Mouse (Mus musculus): Measurements from ENCODE around the gene Gnb1l.

Gnb1l gene

DNA sequence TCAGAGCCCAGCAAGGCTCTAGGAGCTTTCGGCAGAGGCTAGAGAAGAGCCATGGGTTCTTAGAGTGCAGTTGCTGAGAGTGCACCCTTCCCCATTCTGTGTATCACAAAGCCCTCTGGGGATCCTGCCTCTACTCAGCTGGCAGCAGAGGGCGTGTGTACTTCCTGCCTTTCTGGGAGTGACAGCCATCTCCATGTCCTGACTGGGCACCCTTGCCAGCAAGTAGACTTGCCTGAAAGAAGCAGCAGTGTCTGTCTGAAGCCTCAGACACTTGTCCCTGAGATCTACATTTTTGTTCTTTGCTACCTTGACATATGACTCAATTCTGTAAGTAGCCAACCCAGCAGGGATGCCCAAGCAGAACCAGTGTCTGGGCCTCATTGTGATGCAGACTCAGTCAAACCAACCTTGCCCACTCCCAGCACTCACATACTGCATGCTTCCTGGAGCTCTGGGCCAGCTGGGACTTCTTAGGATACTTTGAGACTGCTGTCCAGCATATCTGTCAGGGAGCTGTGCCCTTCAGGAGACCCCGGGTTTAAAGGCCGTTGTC, 17.5 kb upstream of the Gnb1l start:
- no peak for ATAC-seq (ENCODE audit: insufficient number of reproducible peaks, low FRiP score, low TSS enrichment)

DNA sequence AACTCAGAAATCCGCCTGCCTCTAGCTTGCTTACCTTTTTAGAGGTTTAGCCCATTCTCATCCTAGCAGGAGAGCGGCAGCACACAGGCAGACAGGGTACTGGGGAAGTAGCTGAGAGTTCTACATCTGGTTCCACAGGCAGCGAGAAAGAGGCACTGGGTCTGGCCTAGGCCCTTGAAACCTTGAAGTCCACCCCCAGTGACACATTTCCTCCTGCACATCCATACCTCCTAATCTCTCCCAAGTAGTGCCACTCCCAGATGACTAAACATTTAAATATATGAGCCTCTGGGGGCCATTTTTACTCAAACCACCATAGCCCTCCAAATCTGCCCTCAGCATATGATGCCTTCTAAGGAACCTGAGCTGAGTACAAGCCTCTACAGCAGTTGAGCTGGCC, 16.1 kb upstream of the Gnb1l start:
- no peak for ATAC-seq (ENCODE audit: insufficient number of reproducible peaks, low FRiP score, low TSS enrichment)

DNA sequence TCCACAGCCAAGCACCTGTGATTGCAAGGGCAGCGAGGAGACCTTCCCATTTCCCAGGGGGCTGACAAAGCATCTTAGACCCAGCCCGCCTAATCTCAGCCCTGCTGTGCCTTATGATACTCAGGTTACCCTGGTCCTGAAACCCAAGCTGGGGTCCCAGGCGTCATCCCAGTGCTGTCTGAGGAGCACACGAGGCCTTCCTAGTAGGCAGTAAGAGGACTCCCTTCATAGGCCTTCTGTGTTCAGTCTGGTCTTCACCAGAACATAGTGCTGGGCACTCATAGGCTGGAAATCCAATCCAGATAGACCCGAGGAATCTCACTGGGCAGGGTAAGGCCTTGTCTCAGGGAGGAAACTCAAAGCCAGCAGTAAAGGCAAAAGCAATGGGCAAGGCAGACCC, 14.7 kb upstream of the Gnb1l start:
- no peak for ATAC-seq (ENCODE audit: insufficient number of reproducible peaks, low FRiP score, low TSS enrichment)

DNA sequence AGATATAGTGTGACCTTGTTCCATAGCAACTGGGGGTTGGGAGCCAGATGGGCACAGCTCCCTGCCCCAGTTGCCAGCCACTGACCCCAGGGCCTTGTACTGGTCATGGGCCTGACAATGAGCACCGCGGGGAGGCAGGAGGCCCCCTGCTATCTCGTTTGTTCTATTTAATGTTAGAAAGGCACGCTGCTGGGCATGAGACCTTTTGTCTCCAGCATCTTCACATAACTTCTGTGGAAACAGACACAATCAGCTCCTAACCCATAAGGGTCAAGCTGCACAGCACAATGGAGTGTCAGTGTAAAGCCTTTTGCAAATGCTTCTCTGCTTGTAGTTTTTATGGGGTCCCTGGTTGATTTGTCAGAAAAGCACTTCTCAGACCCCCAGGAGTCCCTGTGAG, 14.1 kb upstream of the Gnb1l start:
- no peak for ATAC-seq (ENCODE audit: insufficient number of reproducible peaks, low FRiP score, low TSS enrichment)

DNA sequence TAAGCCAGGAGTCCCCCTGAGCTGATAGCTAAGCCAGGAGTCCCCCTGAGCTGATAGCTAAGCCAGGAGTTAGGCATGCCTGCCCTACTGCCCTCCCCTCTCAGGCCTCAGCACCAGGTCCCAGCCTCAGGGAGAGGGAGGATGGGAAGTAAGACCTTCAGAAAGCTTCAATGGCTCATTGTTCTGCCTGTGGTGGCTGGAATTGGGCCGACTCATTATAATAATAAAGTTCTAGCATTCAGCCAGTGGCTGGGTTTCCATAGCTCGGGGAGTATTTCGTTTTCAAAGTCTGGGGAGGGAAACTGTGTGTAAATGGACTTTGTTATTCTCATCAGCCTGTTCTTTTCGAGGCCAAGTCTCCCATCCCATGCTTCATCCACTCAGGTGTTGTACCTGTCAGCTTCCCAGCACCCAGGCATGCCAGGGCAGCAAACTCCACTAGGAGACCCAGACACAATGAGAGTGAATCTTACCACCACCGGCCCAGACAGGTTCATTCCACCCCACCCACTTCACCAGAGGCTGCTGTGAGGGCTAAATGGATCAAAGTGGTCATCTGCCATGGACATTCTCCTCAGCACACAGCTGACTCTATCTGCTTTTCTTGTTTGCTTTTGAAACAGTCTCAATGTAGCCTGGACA, 13.6 kb upstream of the Gnb1l start:
- no peak for ATAC-seq (ENCODE audit: insufficient number of reproducible peaks, low FRiP score, low TSS enrichment)

DNA sequence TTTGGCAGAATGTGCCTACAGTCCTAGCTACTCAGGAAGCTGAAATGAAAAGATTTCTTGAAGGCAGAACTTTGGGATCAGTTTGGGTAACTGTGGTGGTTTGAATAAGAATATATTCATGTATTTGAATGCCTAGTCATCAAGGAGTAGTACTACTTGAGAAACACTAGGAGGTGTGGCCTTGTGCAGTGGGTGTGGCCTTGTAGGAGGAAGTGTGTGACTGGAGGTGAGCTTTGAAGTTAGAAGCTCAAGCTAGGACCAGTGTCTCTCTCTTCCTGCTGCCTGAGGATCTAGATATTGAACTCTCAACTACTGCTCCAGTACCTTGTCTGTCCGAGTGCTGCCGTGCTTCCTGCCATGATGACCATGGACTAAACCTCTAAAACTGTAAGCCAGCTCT, 12.4 kb upstream of the Gnb1l start:
- no peak for ATAC-seq (ENCODE audit: insufficient number of reproducible peaks, low FRiP score, low TSS enrichment)

DNA sequence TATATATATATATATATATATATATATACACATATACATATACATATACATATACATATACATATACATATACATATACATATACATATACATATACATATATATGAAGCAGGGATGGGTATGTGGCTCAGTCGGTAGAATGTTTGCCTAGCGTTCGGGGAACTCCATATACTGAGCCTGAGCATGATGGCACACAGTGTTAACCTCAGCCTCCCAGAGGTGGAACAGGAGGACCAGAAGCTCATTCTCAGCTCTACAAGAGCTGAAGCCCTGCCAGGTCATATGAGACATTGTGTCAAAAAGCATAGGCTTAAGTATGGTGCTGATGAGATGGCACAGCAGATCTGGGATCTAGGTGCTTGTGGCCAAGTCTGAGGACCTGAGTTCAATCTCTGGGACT, 8.2 kb upstream of the Gnb1l start:
- no peak for ATAC-seq (ENCODE audit: insufficient number of reproducible peaks, low FRiP score, low TSS enrichment)

DNA sequence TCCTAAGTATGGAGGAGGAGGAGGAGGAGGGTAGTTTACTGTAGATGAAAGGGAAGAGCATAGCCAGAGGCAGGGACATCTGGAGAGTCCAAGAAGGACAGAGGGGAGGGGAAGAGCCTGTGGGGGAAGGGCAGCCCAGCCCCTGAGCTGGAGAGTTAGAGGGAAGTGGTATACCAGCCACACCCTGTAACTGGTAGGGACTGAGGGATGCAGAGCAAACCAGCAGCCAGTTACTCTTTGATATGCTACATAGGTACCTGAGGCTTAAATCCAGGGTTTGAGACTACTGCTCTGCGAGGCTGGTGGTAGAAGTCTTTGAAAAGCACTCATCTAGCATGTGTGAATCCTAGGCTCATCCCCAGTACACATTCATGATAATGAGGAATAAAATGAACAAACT, 7.6 kb upstream of the Gnb1l start:
- no peak for ATAC-seq (ENCODE audit: insufficient number of reproducible peaks, low FRiP score, low TSS enrichment)

DNA sequence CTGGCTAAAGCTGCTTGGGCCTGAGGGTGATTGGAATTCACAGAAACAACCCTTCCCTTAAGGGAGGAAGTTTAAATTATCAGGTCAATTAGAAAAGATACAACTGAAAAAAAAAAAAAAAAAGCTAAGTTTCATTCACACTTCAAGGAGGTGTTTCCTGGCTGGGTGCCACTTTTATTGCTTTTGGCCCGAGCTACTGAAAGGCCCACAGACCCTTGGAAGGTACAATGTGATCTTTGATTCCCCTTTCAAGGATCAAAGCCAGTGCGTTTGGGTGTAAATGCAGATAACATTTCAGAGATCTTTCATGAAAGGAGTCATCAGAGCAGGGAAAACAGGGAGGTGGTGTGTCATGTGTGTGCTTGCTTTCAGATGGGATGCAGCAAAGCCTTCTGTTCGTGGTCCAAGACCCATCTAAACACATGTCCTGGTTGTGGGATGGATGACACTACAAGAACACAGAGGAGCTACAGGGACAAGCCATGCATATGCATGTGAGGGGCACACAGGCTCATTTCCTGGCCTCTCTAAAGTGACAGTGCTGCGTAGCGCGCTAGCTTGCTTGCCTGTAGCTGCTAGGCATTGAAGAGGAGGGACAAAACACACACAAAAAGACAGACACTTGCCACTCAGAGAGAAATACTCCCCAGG, 523 bp upstream of the Gnb1l start:
- ATAC-seq (ENCODE audit: insufficient number of reproducible peaks, low FRiP score, low TSS enrichment) = peak; percentile 18; the same call in 1 of the 2 replicates

DNA sequence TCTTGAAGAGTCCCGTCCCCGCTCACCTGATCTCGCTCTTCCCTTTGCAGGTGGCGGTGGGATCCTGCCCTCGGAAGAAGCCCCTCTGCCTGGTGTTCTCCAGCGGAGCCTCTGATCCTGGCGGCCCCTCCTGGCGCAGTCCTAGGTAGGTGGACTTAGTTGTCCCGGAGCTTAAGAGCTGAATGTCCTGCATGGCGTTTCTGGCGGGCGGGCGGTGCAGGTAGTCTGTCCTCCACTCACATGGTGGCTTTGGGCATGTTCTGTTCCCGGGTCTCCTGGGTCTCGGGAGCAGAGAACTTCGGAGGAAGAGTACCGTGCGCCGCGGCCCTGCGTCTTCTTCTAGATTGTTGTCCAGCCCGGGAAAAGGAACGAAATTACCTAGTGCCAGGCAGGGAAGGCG, 483 bp downstream of the Gnb1l start:
- ATAC-seq (ENCODE audit: insufficient number of reproducible peaks, low FRiP score, low TSS enrichment) = peak; percentile 47; the same call in 1 of the 2 replicates

DNA sequence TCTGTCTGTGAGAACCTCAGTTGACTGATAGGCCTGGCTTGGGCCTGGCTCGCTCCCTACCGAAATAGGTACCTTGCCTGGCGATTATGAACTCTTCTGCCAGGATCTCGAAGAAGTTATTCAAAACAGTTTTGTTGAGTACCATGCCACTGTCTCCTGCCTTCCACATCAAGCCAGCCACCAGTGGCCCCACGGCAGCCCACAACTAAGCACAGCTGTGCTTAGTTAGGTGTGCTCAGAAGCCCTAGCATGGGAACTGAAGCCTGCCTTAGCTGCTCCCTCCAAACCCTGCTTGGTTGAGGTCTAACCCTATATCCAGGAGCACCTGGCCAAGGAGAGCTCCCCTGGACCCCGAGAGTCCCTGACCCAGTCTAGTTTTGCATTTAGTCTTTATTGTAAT, 3.0 kb downstream of the Gnb1l start:
- ATAC-seq (ENCODE audit: insufficient number of reproducible peaks, low FRiP score, low TSS enrichment) = no peak

DNA sequence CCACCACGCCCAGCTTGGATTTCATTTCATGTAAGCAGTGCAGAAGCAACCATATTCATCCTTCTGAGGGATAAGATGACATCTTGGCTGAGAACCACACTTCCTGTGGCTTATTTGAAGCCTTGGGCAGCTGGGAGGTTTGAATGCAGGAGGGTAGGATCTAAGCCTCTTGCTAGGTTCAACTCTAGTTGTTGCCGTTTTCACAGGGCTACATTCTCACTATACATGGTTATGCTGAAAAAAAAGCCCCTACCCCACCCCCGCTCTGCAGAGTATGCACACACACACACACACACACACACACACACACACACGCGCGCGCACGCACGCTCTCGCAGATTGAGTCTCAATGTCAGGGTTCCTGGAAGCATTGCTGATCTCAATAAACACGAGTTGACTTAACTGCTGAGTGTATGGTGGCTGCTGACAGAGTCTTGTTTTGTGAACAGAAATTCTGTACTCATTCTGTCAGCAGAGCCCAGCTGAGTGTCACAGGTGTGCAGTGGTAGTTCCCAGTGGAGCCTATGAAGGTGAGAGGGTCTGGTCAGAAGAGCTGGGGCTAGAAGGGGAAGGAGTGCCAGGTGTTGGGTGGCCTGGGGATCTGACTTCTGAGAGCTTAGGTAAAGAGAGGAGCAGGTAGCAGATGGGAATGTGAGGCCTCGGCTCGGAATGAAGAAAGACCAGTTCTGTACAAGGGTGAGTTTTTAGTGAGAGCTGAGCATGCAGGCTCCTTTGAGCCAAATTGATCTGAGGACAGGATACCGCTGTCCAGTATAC, 5.2 kb downstream of the Gnb1l start:
- no peak for ATAC-seq (ENCODE audit: insufficient number of reproducible peaks, low FRiP score, low TSS enrichment)

DNA sequence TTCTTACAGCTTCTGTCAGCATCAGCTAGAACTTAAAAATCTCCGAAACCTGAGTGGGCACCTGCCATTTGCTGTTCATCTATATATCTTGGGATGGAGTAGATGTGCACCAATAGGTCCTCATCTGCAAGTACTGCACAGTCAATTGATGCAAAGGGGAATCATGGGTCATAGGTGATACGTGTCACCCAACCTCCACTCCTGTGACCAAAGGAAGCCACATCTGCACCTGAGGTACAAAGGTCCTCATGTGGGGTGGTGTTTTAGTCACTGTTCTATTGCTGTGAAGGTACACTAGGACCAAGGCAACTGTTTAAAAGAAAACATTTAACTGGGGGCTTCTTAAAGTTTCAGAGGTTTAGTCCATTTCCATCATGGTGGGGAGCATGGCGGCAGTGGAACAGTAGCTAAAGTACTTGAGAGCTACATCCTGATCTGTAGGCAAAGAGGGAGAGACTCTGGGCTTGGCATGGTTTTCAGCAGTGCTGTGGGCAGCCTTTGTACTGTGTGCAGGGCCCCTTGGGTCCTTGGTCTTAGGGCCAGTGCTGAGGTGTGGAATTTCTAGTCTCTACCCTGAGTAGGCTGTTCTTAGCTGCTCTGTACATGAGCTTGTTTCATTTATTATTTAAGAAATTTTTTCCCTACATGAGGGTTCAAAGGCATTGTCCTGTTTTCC, 8.1 kb downstream of the Gnb1l start:
- ATAC-seq (ENCODE audit: insufficient number of reproducible peaks, low FRiP score, low TSS enrichment) = no peak

DNA sequence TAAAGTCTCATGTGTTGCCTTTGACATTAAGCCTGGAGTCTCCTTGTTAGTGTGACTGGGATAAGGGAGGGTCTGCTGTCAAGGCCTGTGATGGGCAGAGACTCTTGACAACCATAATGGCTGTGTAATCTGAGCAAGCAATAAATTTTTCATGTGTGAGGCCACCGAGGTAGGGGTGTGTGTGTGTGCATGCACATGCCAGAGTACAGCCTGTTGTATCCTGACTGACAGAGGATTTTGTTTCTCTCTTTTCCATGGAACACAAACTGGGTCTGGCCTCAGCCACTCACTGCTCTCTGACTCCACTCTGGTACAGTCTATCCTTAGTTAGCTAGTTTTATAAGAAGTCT, 8.7 kb downstream of the Gnb1l start:
- ATAC-seq (ENCODE audit: insufficient number of reproducible peaks, low FRiP score, low TSS enrichment) = no peak

DNA sequence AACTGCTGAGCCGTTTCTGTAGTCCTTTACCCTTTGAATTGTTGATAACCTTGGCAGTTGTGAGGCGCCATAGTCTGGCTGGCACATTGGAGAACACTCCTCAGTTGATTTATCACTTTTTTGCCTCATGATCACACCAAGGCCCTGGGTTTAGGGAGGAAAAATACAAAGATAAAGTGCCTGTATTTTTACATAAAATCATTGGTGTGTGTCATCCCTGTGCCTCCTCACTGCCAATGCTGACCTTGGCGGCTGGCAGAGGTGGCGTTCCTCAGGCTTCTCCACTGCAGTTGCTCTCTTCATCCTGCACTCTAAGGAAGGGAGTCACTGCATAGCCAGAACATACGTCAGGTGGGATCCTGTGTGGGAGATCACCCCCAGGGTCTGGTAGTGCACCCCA, 13.2 kb downstream of the Gnb1l start:
- ATAC-seq (ENCODE audit: insufficient number of reproducible peaks, low FRiP score, low TSS enrichment) = no peak

DNA sequence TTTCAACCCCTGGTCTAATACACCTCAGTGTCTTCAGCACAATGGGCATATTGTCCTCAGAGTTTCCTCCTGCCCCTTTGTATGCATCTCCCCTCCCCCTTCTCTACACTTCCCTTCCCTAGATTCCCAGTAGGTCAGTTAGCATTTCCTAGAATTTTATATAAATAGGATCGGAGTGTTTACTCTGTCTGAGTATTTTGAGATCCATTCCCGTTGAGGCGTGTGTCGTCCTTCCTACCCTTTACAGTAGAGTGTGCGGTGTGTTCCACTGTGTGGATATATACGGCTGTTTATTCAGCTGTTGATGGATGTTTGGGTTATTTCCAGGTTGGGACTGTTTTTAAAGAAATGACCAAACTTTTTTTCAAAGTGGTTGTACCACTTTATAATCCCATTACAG, 15.0 kb downstream of the Gnb1l start:
- no peak for ATAC-seq (ENCODE audit: insufficient number of reproducible peaks, low FRiP score, low TSS enrichment)

DNA sequence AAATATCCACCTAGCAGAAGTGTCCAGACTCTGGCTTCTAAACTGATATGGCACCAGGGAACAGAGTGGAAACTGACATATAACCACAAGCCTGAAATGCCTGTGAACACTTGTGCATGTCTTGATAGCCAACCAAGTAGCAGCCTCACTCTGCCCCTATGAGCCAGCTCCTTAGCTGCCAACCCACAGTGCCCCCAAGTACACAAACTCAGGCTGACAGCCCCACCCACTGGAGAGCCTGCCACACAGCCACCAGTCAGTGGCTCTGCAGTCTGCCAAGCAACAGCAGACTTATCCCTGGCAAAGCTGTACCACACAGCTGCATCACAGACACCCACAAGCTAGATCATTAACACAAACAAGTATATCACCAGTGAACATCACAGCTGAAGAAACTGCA, 19.6 kb downstream of the Gnb1l start:
- ATAC-seq (ENCODE audit: insufficient number of reproducible peaks, low FRiP score, low TSS enrichment) = no peak

DNA sequence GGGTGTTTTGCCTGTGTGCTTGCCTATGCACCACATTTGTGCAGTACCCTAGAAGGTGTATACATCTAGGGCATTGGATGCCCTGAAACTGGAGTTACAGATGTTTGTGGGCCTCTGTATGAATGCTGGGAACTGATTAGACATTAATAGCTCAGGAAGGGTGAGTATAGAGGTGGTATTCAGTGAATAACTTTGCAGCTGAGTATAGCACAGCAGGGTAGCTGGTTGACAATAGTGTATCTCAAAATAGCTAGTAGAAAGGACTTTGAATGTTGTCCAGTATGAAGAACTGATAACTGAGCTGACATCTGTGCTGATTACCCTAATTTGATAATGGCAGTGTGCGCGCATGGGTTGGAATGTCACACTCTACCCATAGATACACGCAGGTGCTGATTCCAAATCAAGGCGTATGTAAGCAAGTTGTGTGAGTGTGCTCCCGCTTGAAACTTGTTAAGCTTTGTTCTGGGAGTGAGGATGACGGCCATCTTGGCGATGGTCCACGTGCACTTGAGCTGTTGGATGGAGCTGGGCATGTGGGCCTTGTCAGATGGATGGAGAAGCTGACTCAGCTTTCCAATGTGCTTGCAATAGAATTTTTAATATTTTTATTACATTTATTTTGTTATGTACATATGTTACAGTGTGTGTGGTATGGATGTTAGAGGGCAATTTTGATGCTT, 25.2 kb downstream of the Gnb1l start:
- no peak for ATAC-seq (ENCODE audit: insufficient number of reproducible peaks, low FRiP score, low TSS enrichment)

DNA sequence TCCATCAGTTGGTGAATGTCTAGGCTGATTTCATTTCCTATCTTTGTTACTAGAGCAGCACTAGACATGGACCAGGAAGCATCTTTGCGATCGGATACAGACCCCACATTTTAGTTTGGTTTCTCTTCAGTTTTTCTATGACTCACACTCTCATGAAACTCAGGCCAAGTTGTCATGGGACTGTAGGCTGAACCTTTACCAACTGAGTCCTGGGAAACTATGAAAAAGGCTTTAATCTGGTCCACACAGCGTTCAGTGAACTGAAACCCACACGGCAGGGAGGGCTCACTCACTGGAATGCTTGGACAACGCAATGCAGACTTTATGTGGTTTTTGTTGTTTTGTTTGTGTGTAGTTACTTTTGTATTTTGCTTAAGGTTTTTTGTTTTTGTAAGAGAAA, 30.1 kb downstream of the Gnb1l start:
- no peak for ATAC-seq (ENCODE audit: insufficient number of reproducible peaks, low FRiP score, low TSS enrichment)

DNA sequence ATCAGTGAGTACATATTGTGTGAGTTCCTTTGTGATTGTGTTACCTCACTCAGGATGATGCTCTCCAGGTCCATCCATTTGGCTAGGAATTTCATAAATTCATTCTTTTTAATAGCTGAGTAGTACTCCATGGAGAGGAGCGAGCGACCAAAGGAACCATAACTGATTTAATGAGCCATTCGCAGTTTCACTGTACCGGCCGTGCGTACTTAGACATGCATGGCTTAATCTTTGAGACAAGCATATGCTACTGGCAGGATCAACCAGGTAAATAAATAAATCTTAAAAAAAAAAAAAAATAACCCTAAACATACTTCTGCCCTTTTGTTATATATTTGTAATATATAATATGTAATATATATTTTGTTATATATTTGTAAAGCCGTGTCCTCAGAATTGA, 34.5 kb downstream of the Gnb1l start:
- peak; percentile 100 for ATAC-seq (ENCODE audit: insufficient number of reproducible peaks, low FRiP score, low TSS enrichment)
